Mouse (Mus musculus) megakaryocyte, embryonic 14.5 days (primary cell): Measurements from ENCODE around the gene Cbr2. TPM values are rescaled to one million over a fixed set of nuclear protein-coding genes. Genes with fewer than 3 reads are reported as not detected.
"Not testable (repeated sequence)": the region's sequence is repeated elsewhere in the genome, so short reads cannot be mapped to it uniquely, and the experiment has no call there.

Experiments
- H3K27me3 ChIP-seq: replicated peaks from 2 replicates; pipeline ENCODE3; 2012; ENCODE audit warnings: inconsistent platforms
- H3K36me3 ChIP-seq: replicated peaks from 2 replicates; pipeline ENCODE3; 2012; ENCODE audit warnings: low read length, inconsistent platforms, mixed read lengths
- H3K4me1 ChIP-seq: 2 replicates; pipeline ENCODE4 v1.6.1; 2012; ENCODE audit warnings: inconsistent platforms
- H3K4me3 ChIP-seq: replicated peaks from 2 replicates; pipeline ENCODE3; 2012; ENCODE audit warnings: moderate library complexity, mild to moderate bottlenecking, inconsistent platforms
- H3K9me3 ChIP-seq: 2 replicates; pipeline ENCODE4 v1.6.1; 2012; ENCODE audit warnings: inconsistent platforms
- FLI1 ChIP-seq: IDR thresholded peaks from 2 replicates; pipeline ENCODE4 v1.6.1; 2012; ENCODE audit warnings: low read length, inconsistent platforms, mixed read lengths
- GATA1 ChIP-seq: IDR thresholded peaks from 3 replicates; pipeline ENCODE4 v1.6.1; 2012; ENCODE audit warnings: mixed read lengths, low read length, inconsistent platforms, borderline replicate concordance
- polyA plus RNA-seq: library from polyadenylated mRNA; stranded (reverse); fragments of >175 nt; gene quantifications from 2 replicates; pipeline ENCODE4 v1.2.3, GENCODE M21; 2012; ENCODE audit warnings: low replicate concordance; ENCODE audit not compliant: insufficient read depth

Cbr2 gene
- polyA plus RNA-seq, result 2.1 TPM in 1 of 2 replicates, not detected in the other

- peaks cover 55% of the 10 kb centered on the region for H3K27me3 ChIP-seq
- H3K9me3 ChIP-seq, result no peaks in the 10 kb centered on the region
- TF ChIP-seq FLI1 (no peak), GATA1 (no peak)
- H3K4me1 ChIP-seq, result peaks cover 36% of the 10 kb centered on the region
- no peaks in the 10 kb centered on the region for H3K36me3 ChIP-seq
- peak within 1 kb of the TSS; percentile 38 for H3K4me3 ChIP-seq
Observed at GRCm38 (mm10) chr11:120731858-120732680, at the start of gene Cbr2. TSS of gene Cbr2 (minus strand) at chr11:120732114.

- not testable (repeated sequence) for H3K4me3 ChIP-seq, H3K9me3 ChIP-seq, H3K27me3 ChIP-seq
- H3K36me3 ChIP-seq, result peaks cover 40% of the 10 kb centered on the region
- H3K4me1 ChIP-seq, result peaks cover 46% of the 10 kb centered on the region
Observed at GRCm38 (mm10) chr11:120781361-120781760, 49.4 kb upstream of the Cbr2 start.

- peaks cover 9% of the 10 kb centered on the region for H3K27me3 ChIP-seq
- TF ChIP-seq FLI1, result no peak
- peaks cover 38% of the 10 kb centered on the region for H3K4me1 ChIP-seq
Observed at GRCm38 (mm10) chr11:120779876-120780275, 48.0 kb upstream of the Cbr2 start.

GRCm38 (mm10) chr11:120777123-120777522, 45.2 kb upstream of the Cbr2 start:
- Histone ChIP-seq H3K36me3 (peaks cover 22% of the 10 kb centered on the region), H3K9me3 (no peaks in the 10 kb centered on the region), H3K4me3 (no peak overlapping the region), H3K27me3 (peaks cover 19% of the 10 kb centered on the region), H3K4me1 (peaks cover 21% of the 10 kb centered on the region)
- TF ChIP-seq FLI1, result no peak
- no peak for TF ChIP-seq GATA1

More at GRCm38 (mm10) chr11:120779876-120780275, 48.0 kb upstream of the Cbr2 start:
- no peaks in the 10 kb centered on the region for H3K9me3 ChIP-seq
- no peak overlapping the region for H3K4me3 ChIP-seq
- peaks cover 30% of the 10 kb centered on the region for H3K36me3 ChIP-seq

- Histone ChIP-seq H3K4me3 (peak overlapping the region; percentile 62), H3K27me3 (peaks cover 19% of the 10 kb centered on the region)
Observed at GRCm38 (mm10) chr11:120775774-120776469, 44.0 kb upstream of the Cbr2 start.

GRCm38 (mm10) chr11:120773463-120774190, 41.7 kb upstream of the Cbr2 start:
- Histone ChIP-seq H3K27me3 (peaks cover 17% of the 10 kb centered on the region), H3K4me3 (no peak overlapping the region), H3K9me3 (no peaks in the 10 kb centered on the region), H3K4me1 (peaks cover 17% of the 10 kb centered on the region), H3K36me3 (no peaks in the 10 kb centered on the region)
- no peak for TF ChIP-seq FLI1
- TF ChIP-seq GATA1, result no peak

More at GRCm38 (mm10) chr11:120775774-120776469, 44.0 kb upstream of the Cbr2 start:
- TF ChIP-seq FLI1, result no peak
- TF ChIP-seq GATA1, result no peak
- Histone ChIP-seq H3K36me3 (peaks cover 14% of the 10 kb centered on the region), H3K4me1 (peaks cover 21% of the 10 kb centered on the region), H3K9me3 (no peaks in the 10 kb centered on the region)

- H3K4me1 ChIP-seq, result peaks cover 25% of the 10 kb centered on the region
- no peaks in the 10 kb centered on the region for H3K36me3 ChIP-seq
- TF ChIP-seq GATA1 (no peak), FLI1 (no peak)
- no peak overlapping the region for H3K4me3 ChIP-seq
- H3K27me3 ChIP-seq, result peaks cover 19% of the 10 kb centered on the region
- no peaks in the 10 kb centered on the region for H3K9me3 ChIP-seq
Observed at GRCm38 (mm10) chr11:120772749-120773148, 40.8 kb upstream of the Cbr2 start.

- TF ChIP-seq GATA1 (no peak), FLI1 (no peak)
- H3K36me3 ChIP-seq, result no peaks in the 10 kb centered on the region
- H3K4me1 ChIP-seq, result peaks cover 19% of the 10 kb centered on the region
- peaks cover 37% of the 10 kb centered on the region for H3K27me3 ChIP-seq
- no peaks in the 10 kb centered on the region for H3K9me3 ChIP-seq
- no peak overlapping the region for H3K4me3 ChIP-seq
Observed at GRCm38 (mm10) chr11:120768206-120768605, 36.3 kb upstream of the Cbr2 start.

- peaks cover 23% of the 10 kb centered on the region for H3K4me1 ChIP-seq
- H3K4me3 ChIP-seq, H3K36me3 ChIP-seq, H3K9me3 ChIP-seq: not testable (repeated sequence)
- H3K27me3 ChIP-seq, result peaks cover 36% of the 10 kb centered on the region
Observed at GRCm38 (mm10) chr11:120767023-120767422, 35.1 kb upstream of the Cbr2 start.

- peaks cover 23% of the 10 kb centered on the region for H3K4me1 ChIP-seq
- peaks cover 37% of the 10 kb centered on the region for H3K9me3 ChIP-seq
- not testable (repeated sequence) for H3K36me3 ChIP-seq, H3K4me3 ChIP-seq
- peaks cover 41% of the 10 kb centered on the region for H3K27me3 ChIP-seq
Observed at GRCm38 (mm10) chr11:120763121-120763999, 31.4 kb upstream of the Cbr2 start.

GRCm38 (mm10) chr11:120762672-120763041, 30.7 kb upstream of the Cbr2 start, which contains the start of gene Hmga1b:
TSS of gene Hmga1b (plus strand) at chr11:120762794.
- peaks cover 44% of the 10 kb centered on the region for H3K9me3 ChIP-seq
- peaks cover 38% of the 10 kb centered on the region for H3K27me3 ChIP-seq
- peak within 1 kb of the TSS; percentile 26 for H3K4me3 ChIP-seq
- H3K36me3 ChIP-seq, result not testable (repeated sequence)
- H3K4me1 ChIP-seq, result peaks cover 16% of the 10 kb centered on the region
